Mouse (Mus musculus): ENCODE measurements around the gene Ewsr1. TPM values are rescaled to one million over a fixed set of nuclear protein-coding genes. Genes with fewer than 3 reads are reported as not detected.
"Not testable (repeated sequence)": the region's sequence is repeated elsewhere in the genome, so short reads cannot be mapped to it uniquely, and the experiment has no call there.

Gene Ewsr1
- polyA plus RNA-seq, 1 experiment from 2014 or later, result 242 TPM

DNA sequence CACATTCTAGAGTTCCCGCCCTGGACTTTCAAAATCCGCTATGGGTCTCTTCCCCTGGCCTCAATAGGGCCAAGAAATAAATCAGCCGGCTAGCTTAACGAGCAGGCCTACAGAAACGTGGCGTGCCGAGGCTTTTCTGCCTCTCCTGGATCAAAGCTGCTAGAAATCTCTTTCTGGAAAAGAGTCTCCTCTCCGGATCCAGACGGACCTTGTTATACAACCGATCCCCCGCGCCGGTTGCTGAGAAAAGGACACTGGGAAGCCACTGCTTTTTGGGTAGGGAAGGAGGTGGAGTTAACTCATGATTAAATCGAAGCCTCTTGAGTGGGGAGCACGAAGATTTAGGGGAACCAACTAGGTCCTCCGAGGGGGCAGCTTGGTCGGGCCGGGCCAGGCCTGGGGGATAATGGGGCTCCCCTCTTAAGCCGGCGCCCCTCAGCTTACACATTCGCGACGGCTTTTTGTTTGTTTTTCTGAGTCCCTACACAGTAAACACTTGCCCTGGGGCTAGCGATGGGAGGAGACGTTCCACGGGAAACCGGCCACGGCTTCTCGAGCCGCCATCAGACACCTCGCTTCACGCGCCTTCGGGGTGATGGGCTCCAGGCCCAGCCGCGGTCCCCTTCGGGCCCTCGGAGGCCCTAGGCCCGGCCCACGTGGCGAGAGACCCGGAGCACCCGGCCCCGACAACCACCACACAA is 881 bp downstream of the Ewsr1 start:
- no peaks in the 10 kb centered on the region for H3K9me3 ChIP-seq (ENCODE audit: control insufficient read depth, low read length)
- H3K36me3 ChIP-seq (ENCODE audit: control insufficient read depth, insufficient read depth, low read length), result peaks cover 17% of the 10 kb centered on the region
- peak overlapping the region; percentile 94 for H3K4me2 ChIP-seq (ENCODE audit: low read length)
- peak overlapping the region; percentile 100 for H3K9ac ChIP-seq (ENCODE audit: low read length)
- H3K27ac ChIP-seq (replicated peaks in 1 of 2; ENCODE audit: control insufficient read depth in 1 of 2, insufficient read depth in 1 of 2, low read depth in 2 of 2, low read length in 2 of 2), result peak overlapping the region; percentile 95 to 98
- no peaks in the 10 kb centered on the region for H3K27me3 ChIP-seq (ENCODE audit: control insufficient read depth, insufficient read depth, low read length)
- WGBS, result under 1% methylated on average over 44 of the region's 44 CpGs
- peak; percentile 16; the same call in 1 of the 2 replicates for ATAC-seq (ENCODE audit: insufficient number of reproducible peaks, insufficient read depth, low FRiP score, low read depth)
- H3K4me1 ChIP-seq (ENCODE audit: control insufficient read depth in 2 of 2, insufficient read depth in 2 of 2, low read length in 2 of 2), result peaks cover 11 to 28% of the 10 kb centered on the region in 2 experiments
- H3K4me3 ChIP-seq (ENCODE audit: control insufficient read depth in 1 of 2, insufficient read depth in 1 of 2, low read depth in 1 of 2, low read length in 2 of 2), result peak overlapping the region; percentile 67 to 98

DNA sequence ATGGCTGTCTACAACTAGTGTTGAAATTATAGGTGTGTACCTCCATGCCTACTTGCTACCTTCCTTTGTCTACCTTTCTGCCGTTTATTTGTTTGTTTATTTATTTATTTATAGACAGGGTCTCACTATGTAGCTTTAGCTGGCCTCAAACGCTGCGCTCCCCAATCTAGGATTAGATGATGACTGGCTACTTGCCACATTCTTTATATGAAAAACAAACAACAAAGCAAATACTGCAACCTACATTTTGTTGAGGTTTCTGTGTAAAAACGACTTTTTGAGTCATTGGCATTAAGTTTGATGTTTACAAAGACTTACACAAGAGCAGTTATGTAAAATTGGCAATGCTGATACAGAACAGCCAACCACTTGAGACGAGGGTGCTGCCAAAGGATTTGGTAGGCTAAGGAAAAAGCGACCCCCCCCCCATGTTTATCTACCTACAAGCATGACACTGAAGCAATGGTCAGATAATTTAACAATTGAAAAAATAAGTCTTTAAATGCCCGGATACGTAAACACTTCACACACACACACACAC is 2.5 kb downstream of the Ewsr1 start:
- Histone ChIP-seq H3K27me3 (ENCODE audit: control insufficient read depth, insufficient read depth, low read length) (no peaks in the 10 kb centered on the region), H3K4me3 (ENCODE audit: control insufficient read depth in 1 of 2, insufficient read depth in 1 of 2, low read depth in 1 of 2, low read length in 2 of 2) (peak overlapping the region in 1 of 2 experiments; percentile 98; a peak in 2 of 4 replicates), H3K27ac (replicated peaks in 1 of 2; ENCODE audit: control insufficient read depth in 1 of 2, insufficient read depth in 1 of 2, low read depth in 2 of 2, low read length in 2 of 2) (no peak overlapping the region), H3K4me1 (ENCODE audit: control insufficient read depth in 2 of 2, insufficient read depth in 2 of 2, low read length in 2 of 2) (peaks cover 11 to 28% of the 10 kb centered on the region in 2 experiments), H3K9ac (ENCODE audit: low read length) (peak overlapping the region; percentile 100), H3K4me2 (ENCODE audit: low read length) (peak overlapping the region; percentile 94), H3K9me3 (ENCODE audit: control insufficient read depth, low read length) (no peaks in the 10 kb centered on the region), H3K36me3 (ENCODE audit: control insufficient read depth, insufficient read depth, low read length) (peaks cover 29% of the 10 kb centered on the region)
- no peak for ATAC-seq (ENCODE audit: insufficient number of reproducible peaks, insufficient read depth, low FRiP score, low read depth)
- 49% methylated on average over 8 of the region's 8 CpGs for WGBS

DNA sequence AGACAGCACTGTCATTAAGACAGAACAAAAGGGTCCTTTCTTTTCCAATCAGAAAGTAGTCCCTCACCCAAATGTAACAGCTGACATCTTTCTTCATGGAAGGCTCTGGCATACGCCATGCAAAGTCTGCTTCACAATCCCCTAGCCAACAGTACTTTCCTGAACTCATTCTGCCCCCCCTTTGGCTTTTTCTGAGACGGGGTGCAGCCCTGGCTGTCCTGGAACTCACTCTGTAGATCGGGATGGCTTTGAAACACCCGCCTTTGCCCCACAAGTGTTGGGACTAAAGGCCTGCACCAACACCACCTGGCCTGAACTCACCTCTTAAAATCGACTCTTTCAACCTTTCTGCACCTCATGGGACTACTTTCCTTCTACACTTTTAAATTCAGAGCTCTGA is 3.2 kb downstream of the Ewsr1 start:
- H3K4me3 ChIP-seq (ENCODE audit: control insufficient read depth in 1 of 2, insufficient read depth in 1 of 2, low read depth in 1 of 2, low read length in 2 of 2), result no peak overlapping the region
- 71% methylated on average over 5 of the region's 5 CpGs for WGBS
- H3K9me3 ChIP-seq (ENCODE audit: control insufficient read depth, low read length), result no peaks in the 10 kb centered on the region
- ATAC-seq (ENCODE audit: insufficient number of reproducible peaks, insufficient read depth, low FRiP score, low read depth), result no peak
- no peak overlapping the region for H3K27ac ChIP-seq (replicated peaks in 1 of 2; ENCODE audit: control insufficient read depth in 1 of 2, insufficient read depth in 1 of 2, low read depth in 2 of 2, low read length in 2 of 2)
- H3K27me3 ChIP-seq (ENCODE audit: control insufficient read depth, insufficient read depth, low read length), result no peaks in the 10 kb centered on the region
- H3K4me1 ChIP-seq (ENCODE audit: control insufficient read depth in 2 of 2, insufficient read depth in 2 of 2, low read length in 2 of 2), result peaks cover 10 to 28% of the 10 kb centered on the region in 2 experiments
- H3K9ac ChIP-seq (ENCODE audit: low read length), result no peak overlapping the region
- H3K4me2 ChIP-seq (ENCODE audit: low read length), result peak overlapping the region; percentile 94
- H3K36me3 ChIP-seq (ENCODE audit: control insufficient read depth, insufficient read depth, low read length), result peaks cover 31% of the 10 kb centered on the region

DNA sequence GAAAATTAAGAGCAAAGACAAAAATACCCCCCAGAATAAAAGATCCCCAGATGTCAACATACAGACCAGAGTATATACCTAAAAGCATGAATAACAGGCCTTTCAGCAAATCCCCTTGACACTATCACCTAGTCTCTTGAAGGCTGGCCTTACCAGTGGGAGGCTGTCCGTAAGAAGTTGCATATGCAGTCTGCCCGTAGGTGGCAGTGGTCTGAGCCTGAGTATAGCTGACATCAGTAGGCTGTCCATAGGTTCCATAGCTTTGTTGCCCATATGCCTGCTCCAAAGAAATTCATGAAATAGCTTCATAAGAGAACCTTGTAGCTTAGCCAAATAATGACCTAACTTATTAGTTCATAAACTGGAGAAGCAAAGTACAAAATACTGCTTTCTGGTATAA is 7.4 kb downstream of the Ewsr1 start:
- no peak overlapping the region for H3K4me2 ChIP-seq (ENCODE audit: low read length)
- H3K9ac ChIP-seq (ENCODE audit: low read length), result no peak overlapping the region
- H3K4me1 ChIP-seq (ENCODE audit: control insufficient read depth in 2 of 2, insufficient read depth in 2 of 2, low read length in 2 of 2), result peaks cover 2 to 11% of the 10 kb centered on the region in 2 experiments; a peak in 3 of 4 replicates
- H3K36me3 ChIP-seq (ENCODE audit: control insufficient read depth, insufficient read depth, low read length), result peaks cover 71% of the 10 kb centered on the region
- no peaks in the 10 kb centered on the region for H3K27me3 ChIP-seq (ENCODE audit: control insufficient read depth, insufficient read depth, low read length)
- ATAC-seq (ENCODE audit: insufficient number of reproducible peaks, insufficient read depth, low FRiP score, low read depth), result no peak
- H3K4me3 ChIP-seq (ENCODE audit: control insufficient read depth in 1 of 2, insufficient read depth in 1 of 2, low read depth in 1 of 2, low read length in 2 of 2), result no peak overlapping the region
- no peaks in the 10 kb centered on the region for H3K9me3 ChIP-seq (ENCODE audit: control insufficient read depth, low read length)
- H3K27ac ChIP-seq (replicated peaks in 1 of 2; ENCODE audit: control insufficient read depth in 1 of 2, insufficient read depth in 1 of 2, low read depth in 2 of 2, low read length in 2 of 2), result no peak overlapping the region
- 46% methylated on average over 2 of the region's 2 CpGs for WGBS

DNA sequence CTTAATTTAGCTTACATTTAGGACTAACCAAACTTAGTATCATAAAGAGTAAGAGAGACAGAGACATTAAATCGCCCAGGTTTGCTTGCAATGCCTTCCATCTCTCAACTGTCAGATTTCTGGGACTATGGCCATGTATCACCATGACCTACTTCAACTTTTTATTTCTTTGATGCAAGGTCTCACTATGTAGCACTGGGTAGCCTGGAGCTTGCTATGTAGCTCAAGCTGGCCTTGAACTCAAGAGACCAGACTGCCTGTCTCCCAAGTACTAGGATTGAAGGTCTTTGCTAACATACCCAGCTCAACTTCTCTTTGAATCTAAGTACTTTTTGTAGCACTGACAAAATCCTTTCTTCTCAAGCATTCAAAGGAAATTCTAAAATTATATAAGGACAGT is 9.9 kb downstream of the Ewsr1 start:
- H3K9me3 ChIP-seq (ENCODE audit: control insufficient read depth, low read length), result no peaks in the 10 kb centered on the region
- no peak overlapping the region for H3K4me3 ChIP-seq (ENCODE audit: control insufficient read depth in 1 of 2, insufficient read depth in 1 of 2, low read depth in 1 of 2, low read length in 2 of 2)
- H3K4me1 ChIP-seq (ENCODE audit: control insufficient read depth in 2 of 2, insufficient read depth in 2 of 2, low read length in 2 of 2), result no peaks in the 10 kb centered on the region; a peak in 1 of 4 replicates
- no peak overlapping the region for H3K4me2 ChIP-seq (ENCODE audit: low read length)
- peaks cover 94% of the 10 kb centered on the region for H3K36me3 ChIP-seq (ENCODE audit: control insufficient read depth, insufficient read depth, low read length)
- ATAC-seq (ENCODE audit: insufficient number of reproducible peaks, insufficient read depth, low FRiP score, low read depth), result no peak
- no peak overlapping the region for H3K27ac ChIP-seq (replicated peaks in 1 of 2; ENCODE audit: control insufficient read depth in 1 of 2, insufficient read depth in 1 of 2, low read depth in 2 of 2, low read length in 2 of 2)
- no peaks in the 10 kb centered on the region for H3K27me3 ChIP-seq (ENCODE audit: control insufficient read depth, insufficient read depth, low read length)
- no peak overlapping the region for H3K9ac ChIP-seq (ENCODE audit: low read length)
- 88% methylated on average over 1 of the region's 1 CpGs for WGBS

DNA sequence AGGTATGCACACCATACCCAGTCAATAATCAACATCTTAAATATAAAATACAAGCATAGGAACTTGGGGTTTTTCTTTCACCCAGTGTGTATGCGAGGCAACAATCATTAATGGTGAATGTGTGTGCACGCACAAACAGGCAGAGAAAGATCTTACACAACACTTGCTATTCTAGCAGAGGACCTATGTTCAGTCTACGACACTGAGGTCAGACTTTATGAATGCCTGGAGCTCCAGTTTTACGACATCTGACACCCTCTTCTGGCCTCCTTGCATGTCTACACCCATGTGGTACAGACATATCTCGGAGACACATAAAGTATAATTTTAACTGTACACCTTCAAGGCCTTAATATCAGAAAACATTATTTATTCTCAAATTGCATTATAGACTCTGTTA is 22.2 kb downstream of the Ewsr1 start:
- not testable (repeated sequence) for H3K9ac ChIP-seq (ENCODE audit: low read length); H3K4me2 ChIP-seq (ENCODE audit: low read length); H3K4me1 ChIP-seq (ENCODE audit: control insufficient read depth in 2 of 2, insufficient read depth in 2 of 2, low read length in 2 of 2); H3K27me3 ChIP-seq (ENCODE audit: control insufficient read depth, insufficient read depth, low read length); H3K27ac ChIP-seq (replicated peaks in 1 of 2; ENCODE audit: control insufficient read depth in 1 of 2, insufficient read depth in 1 of 2, low read depth in 2 of 2, low read length in 2 of 2); H3K4me3 ChIP-seq (ENCODE audit: control insufficient read depth in 1 of 2, insufficient read depth in 1 of 2, low read depth in 1 of 2, low read length in 2 of 2); H3K9me3 ChIP-seq (ENCODE audit: control insufficient read depth, low read length); ATAC-seq (ENCODE audit: insufficient number of reproducible peaks, insufficient read depth, low FRiP score, low read depth)
- peaks cover 87% of the 10 kb centered on the region for H3K36me3 ChIP-seq (ENCODE audit: control insufficient read depth, insufficient read depth, low read length)
- WGBS, result 89% methylated on average over 3 of the region's 5 CpGs

DNA sequence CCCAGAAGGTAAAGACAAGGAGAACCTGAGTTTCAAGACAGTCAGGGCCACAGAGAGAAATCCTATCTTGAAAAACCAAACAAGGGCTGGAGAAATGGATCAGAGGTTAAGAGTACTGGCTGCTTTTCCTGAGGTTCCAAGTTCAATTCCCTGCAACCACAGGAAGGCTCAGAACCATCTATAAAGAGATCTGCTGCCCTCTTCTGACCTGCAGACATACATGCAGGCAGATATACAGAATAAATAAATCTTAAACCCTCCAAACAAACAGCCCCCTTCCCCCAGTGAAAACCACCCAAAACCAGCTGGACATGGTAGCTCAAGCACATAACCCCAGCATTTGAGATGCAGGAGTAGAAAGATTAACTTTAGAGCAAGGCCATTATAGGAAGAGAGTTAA is 23.3 kb downstream of the Ewsr1 start:
- ATAC-seq (ENCODE audit: insufficient number of reproducible peaks, insufficient read depth, low FRiP score, low read depth), result no peak
- Histone ChIP-seq H3K9me3 (ENCODE audit: control insufficient read depth, low read length) (no peaks in the 10 kb centered on the region), H3K4me1 (ENCODE audit: control insufficient read depth in 2 of 2, insufficient read depth in 2 of 2, low read length in 2 of 2) (no peaks in the 10 kb centered on the region), H3K36me3 (ENCODE audit: control insufficient read depth, insufficient read depth, low read length) (peaks cover 90% of the 10 kb centered on the region), H3K9ac (ENCODE audit: low read length) (no peak overlapping the region), H3K4me3 (ENCODE audit: control insufficient read depth in 1 of 2, insufficient read depth in 1 of 2, low read depth in 1 of 2, low read length in 2 of 2) (no peak overlapping the region), H3K4me2 (ENCODE audit: low read length) (no peak overlapping the region), H3K27ac (replicated peaks in 1 of 2; ENCODE audit: control insufficient read depth in 1 of 2, insufficient read depth in 1 of 2, low read depth in 2 of 2, low read length in 2 of 2) (no peak overlapping the region), H3K27me3 (ENCODE audit: control insufficient read depth, insufficient read depth, low read length) (no peaks in the 10 kb centered on the region)

DNA sequence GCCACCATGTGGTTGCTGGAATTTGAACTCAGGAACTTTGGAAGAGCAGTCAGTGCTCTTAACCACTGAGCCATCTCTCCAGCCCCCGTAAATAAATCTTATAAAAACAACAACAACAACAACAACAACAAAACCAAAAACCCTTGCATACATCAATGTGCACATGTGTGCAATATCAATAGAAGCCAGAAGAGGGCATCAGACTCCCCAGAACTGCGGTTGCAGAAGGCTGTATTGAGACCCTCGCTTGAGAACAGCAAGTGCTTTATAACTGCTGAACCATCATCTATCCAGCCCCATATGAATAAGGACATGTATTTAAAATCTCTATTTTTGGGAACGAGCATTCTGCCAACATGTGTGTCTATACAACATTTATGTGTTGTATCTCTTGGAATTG is 24.2 kb downstream of the Ewsr1 start:
- no peak overlapping the region for H3K4me3 ChIP-seq (ENCODE audit: control insufficient read depth in 1 of 2, insufficient read depth in 1 of 2, low read depth in 1 of 2, low read length in 2 of 2)
- H3K9ac ChIP-seq (ENCODE audit: low read length), result no peak overlapping the region
- ATAC-seq (ENCODE audit: insufficient number of reproducible peaks, insufficient read depth, low FRiP score, low read depth), result no peak
- H3K4me2 ChIP-seq (ENCODE audit: low read length), result no peak overlapping the region
- H3K27me3 ChIP-seq (ENCODE audit: control insufficient read depth, insufficient read depth, low read length), result no peaks in the 10 kb centered on the region
- H3K4me1 ChIP-seq (ENCODE audit: control insufficient read depth in 2 of 2, insufficient read depth in 2 of 2, low read length in 2 of 2), result no peaks in the 10 kb centered on the region
- H3K27ac ChIP-seq (replicated peaks in 1 of 2; ENCODE audit: control insufficient read depth in 1 of 2, insufficient read depth in 1 of 2, low read depth in 2 of 2, low read length in 2 of 2), result no peak overlapping the region
- peaks cover 90% of the 10 kb centered on the region for H3K36me3 ChIP-seq (ENCODE audit: control insufficient read depth, insufficient read depth, low read length)
- H3K9me3 ChIP-seq (ENCODE audit: control insufficient read depth, low read length), result no peaks in the 10 kb centered on the region
- 77% methylated on average over 4 of the region's 4 CpGs for WGBS

Data from heart, embryonic 14.5 days (tissue).